Mouse (Mus musculus) bone marrow, adult 2 months (tissue): ENCODE results near the gene Gm4952.

Experiments used
- CTCF ChIP-seq: fragments of 200-500 bp; IDR thresholded peaks from 2 replicates; pipeline ENCODE4 v1.5.1; 2011; ENCODE audit warnings: low read length, control low read depth; ENCODE audit not compliant: control insufficient read depth, insufficient read depth
- POLR2A ChIP-seq: fragments of 200-500 bp; IDR thresholded peaks from 2 replicates; pipeline ENCODE4 v1.6.1; 2011; ENCODE audit warnings: low read depth, mild to moderate bottlenecking, control low read depth, low read length, borderline replicate concordance; ENCODE audit not compliant: control insufficient read depth

DNA sequence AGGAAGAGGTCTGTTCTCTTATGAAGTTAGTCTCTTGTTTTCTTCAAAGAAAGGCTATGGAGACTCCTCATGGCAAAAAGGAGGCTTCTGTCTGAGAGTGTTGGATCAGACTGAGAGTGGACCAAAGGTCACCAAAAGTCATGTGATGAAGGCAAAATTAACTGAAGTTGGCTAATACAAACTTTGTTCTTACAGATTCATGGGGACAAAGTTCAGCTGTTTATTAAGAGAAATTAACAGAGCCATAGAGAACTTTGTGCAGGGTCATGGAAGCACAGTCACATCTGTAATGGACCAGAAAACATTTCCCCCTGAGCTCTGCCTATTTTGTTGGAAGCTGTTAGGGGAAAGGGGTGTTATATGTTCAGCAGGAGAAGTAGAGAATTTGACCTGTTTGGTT is 8.6 kb downstream of the Gm4952 start:
- TF ChIP-seq POLR2A = no peak
- TF ChIP-seq CTCF = no peak
